Mouse (Mus musculus) stomach, embryonic 15.5 days (tissue): ENCODE measurements around the gene Nmur1. TPM values are rescaled to one million over a fixed set of nuclear protein-coding genes. Genes with fewer than 3 reads are reported as not detected.

Experiments
- ATAC-seq: fragments of 200-750 bp; cut with Nextera tagmentation; 2 replicates; pipeline ENCODE4 v1.8.0; 2017; ENCODE audit warnings: low read depth, moderate number of reproducible peaks, moderate TSS enrichment; ENCODE audit not compliant: insufficient read depth, low FRiP score
- H3K27ac ChIP-seq: fragments of 300-500 bp; sonication (generic); 2 replicates; pipeline ENCODE4 v1.5.1; 2015; ENCODE audit warnings: mild to moderate bottlenecking, inconsistent platforms
- H3K27me3 ChIP-seq: fragments of 300-500 bp; sonication (generic); replicated peaks from 2 replicates; pipeline ENCODE4 v1.6.1; 2015; ENCODE audit warnings: inconsistent platforms
- H3K36me3 ChIP-seq: fragments of 300-500 bp; sonication (generic); 2 replicates; pipeline ENCODE4 v1.6.1; 2015; ENCODE audit warnings: inconsistent platforms
- H3K4me1 ChIP-seq: fragments of 300-500 bp; sonication (generic); 2 replicates; pipeline ENCODE4 v1.6.1; 2015; ENCODE audit warnings: inconsistent platforms
- H3K4me2 ChIP-seq: fragments of 300-500 bp; sonication (generic); 2 replicates; pipeline ENCODE4 v1.6.1; 2015; ENCODE audit warnings: mild to moderate bottlenecking, inconsistent platforms
- H3K4me3 ChIP-seq: fragments of 300-500 bp; sonication (generic); replicated peaks from 2 replicates; pipeline ENCODE4 v1.5.1; 2015; ENCODE audit warnings: inconsistent platforms
- H3K9ac ChIP-seq: fragments of 300-500 bp; sonication (generic); 2 replicates; pipeline ENCODE4 v1.6.1; 2015; ENCODE audit warnings: inconsistent platforms
- H3K9me3 ChIP-seq: fragments of 300-500 bp; sonication (generic); 2 replicates; pipeline ENCODE4 v1.6.1; 2016; ENCODE audit warnings: inconsistent platforms
- WGBS: fragments of 180-500 bp; shearing (Covaris S2); methylation state at CpG from one replicate; pipeline ENCODE4 v1.1.7; 2015; 5-methylcytosine and 5-hydroxymethylcytosine counted together
- polyA plus RNA-seq: library from polyadenylated mRNA; unstranded; fragments of >200 nt; fragmentation: Nextera tagmentation; extraction: Ambion mirVana; gene quantifications from 2 replicates; pipeline ENCODE4 v1.2.1, GENCODE M21; 2015

The Nmur1 gene
- polyA plus RNA-seq, 1 experiment from 2014 or later = not detected

- Histone ChIP-seq H3K36me3 (no peaks in the 10 kb centered on the region), H3K4me3 (no peak overlapping the region), H3K9me3 (no peaks in the 10 kb centered on the region), H3K27me3 (no peaks in the 10 kb centered on the region), H3K27ac (no peak overlapping the region), H3K4me2 (no peak overlapping the region), H3K4me1 (no peaks in the 10 kb centered on the region), H3K9ac (no peak overlapping the region)
- WGBS = 71% methylated on average over 1 of the region's 1 CpGs
- ATAC-seq = no peak
Measured at GRCm38 (mm10) chr1:86424336-86424735, 1.7 kb downstream of the Nmur1 start.

GRCm38 (mm10) chr1:86423879-86424278 is 2.1 kb downstream of the Nmur1 start:
- H3K9me3 ChIP-seq = no peaks in the 10 kb centered on the region
- no peaks in the 10 kb centered on the region for H3K27me3 ChIP-seq
- H3K4me2 ChIP-seq = no peak overlapping the region
- WGBS = 73% methylated on average over 5 of the region's 5 CpGs
- no peaks in the 10 kb centered on the region for H3K36me3 ChIP-seq
- H3K9ac ChIP-seq = no peak overlapping the region
- H3K27ac ChIP-seq = no peak overlapping the region
- no peaks in the 10 kb centered on the region for H3K4me1 ChIP-seq
- H3K4me3 ChIP-seq = no peak overlapping the region
- ATAC-seq = no peak

- no peak for ATAC-seq
- no peak overlapping the region for H3K27ac ChIP-seq
- no peaks in the 10 kb centered on the region for H3K9me3 ChIP-seq
- H3K4me1 ChIP-seq = no peaks in the 10 kb centered on the region
- no peak overlapping the region for H3K4me2 ChIP-seq
- no peaks in the 10 kb centered on the region for H3K36me3 ChIP-seq
- WGBS = 42% methylated on average over 10 of the region's 10 CpGs
- no peak overlapping the region for H3K4me3 ChIP-seq
- no peak overlapping the region for H3K9ac ChIP-seq
- no peaks in the 10 kb centered on the region for H3K27me3 ChIP-seq
Measured at GRCm38 (mm10) chr1:86421007-86421406, 5.0 kb downstream of the Nmur1 start.

DNA sequence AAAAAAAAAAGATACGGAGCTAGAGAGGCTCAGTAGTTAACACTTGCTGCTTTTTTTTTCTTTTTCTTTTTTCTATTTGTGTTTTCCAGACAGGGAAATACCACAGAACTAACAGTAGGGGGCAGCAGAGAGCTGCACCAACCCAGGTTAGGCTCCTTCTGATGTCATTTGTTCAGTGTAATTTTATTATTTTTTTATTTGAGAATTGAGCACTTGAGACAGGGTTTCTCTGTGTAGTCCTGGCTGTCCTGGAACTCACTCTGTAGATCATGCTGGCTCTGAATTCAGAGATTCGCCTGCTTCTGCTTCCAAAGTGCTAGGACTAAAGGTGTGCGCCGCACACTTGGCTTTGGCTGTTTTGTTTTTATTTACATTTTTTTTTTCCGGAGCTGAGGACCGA is 9.7 kb downstream of the Nmur1 start:
- H3K9me3 ChIP-seq = no peaks in the 10 kb centered on the region
- H3K36me3 ChIP-seq = no peaks in the 10 kb centered on the region
- no peaks in the 10 kb centered on the region for H3K4me1 ChIP-seq
- H3K27me3 ChIP-seq = no peaks in the 10 kb centered on the region
- ATAC-seq = no peak
- H3K27ac ChIP-seq = no peak overlapping the region
- no peak overlapping the region for H3K4me2 ChIP-seq
- H3K4me3 ChIP-seq = no peak overlapping the region
- 65% methylated on average over 6 of the region's 6 CpGs for WGBS
- H3K9ac ChIP-seq = no peak overlapping the region

DNA sequence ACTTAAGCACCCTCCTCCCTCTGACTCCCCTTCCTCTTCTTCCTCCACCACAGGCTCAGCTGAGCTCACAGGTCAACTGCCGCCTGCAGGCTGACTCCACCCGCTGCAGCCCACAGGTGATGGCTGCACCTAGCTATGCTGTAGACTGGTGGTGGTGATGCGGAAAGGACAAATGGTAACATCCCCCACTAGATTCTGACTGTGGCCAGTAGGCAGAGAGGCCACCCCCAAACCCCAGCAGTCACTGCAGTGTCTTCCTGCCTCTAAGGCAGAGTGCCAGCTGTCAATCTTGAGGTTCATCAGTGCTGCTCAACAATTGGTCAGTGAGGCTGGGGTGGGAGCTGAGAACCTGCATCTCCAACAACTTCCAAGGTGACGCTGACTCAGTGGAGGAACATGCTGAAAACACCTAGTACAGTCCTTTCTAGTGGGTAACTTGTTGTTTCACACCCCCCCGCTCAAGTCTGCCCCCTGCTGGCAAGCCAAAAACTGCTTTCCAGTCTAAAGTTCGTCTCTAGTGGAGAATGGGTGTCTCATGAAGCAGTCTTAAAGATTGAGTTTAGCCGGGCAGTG is 10.3 kb downstream of the Nmur1 start:
- Histone ChIP-seq H3K4me1 (no peaks in the 10 kb centered on the region), H3K27ac (no peak overlapping the region), H3K4me2 (no peak overlapping the region), H3K36me3 (no peaks in the 10 kb centered on the region), H3K9ac (no peak overlapping the region), H3K9me3 (no peaks in the 10 kb centered on the region), H3K27me3 (no peaks in the 10 kb centered on the region), H3K4me3 (no peak overlapping the region)
- no peak for ATAC-seq
- WGBS = 63% methylated on average over 7 of the region's 7 CpGs

DNA sequence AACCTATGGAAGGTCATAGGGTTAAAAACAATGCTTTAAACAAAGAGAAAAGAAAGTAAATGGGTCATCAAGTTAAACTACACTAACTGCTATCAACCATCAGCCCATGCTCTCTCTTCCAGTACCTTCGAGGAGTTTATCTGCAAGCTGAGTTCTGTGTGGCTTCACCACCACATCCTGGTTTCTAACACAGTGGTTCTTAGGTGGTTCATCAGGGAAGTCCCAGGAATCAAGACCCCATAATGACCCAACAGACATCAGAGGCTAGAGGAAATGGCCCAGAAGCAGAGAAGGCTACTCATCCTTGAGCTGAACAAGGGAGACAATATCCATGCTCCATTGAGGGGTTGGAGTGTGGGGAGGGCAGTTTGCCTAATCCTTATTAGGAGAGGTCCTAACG is 10.9 kb downstream of the Nmur1 start:
- Histone ChIP-seq H3K4me2 (no peak overlapping the region), H3K27ac (no peak overlapping the region), H3K36me3 (no peaks in the 10 kb centered on the region), H3K27me3 (no peaks in the 10 kb centered on the region), H3K9me3 (no peaks in the 10 kb centered on the region), H3K4me1 (no peaks in the 10 kb centered on the region), H3K4me3 (no peak overlapping the region), H3K9ac (no peak overlapping the region)
- ATAC-seq = no peak
- 57% methylated on average over 2 of the region's 2 CpGs for WGBS

GRCm38 (mm10) chr1:86414715-86415114 is 11.3 kb downstream of the Nmur1 start:
- H3K9ac ChIP-seq = no peak overlapping the region
- no peak for ATAC-seq
- no peak overlapping the region for H3K4me2 ChIP-seq
- H3K4me3 ChIP-seq = no peak overlapping the region
- WGBS = 71% methylated on average over 5 of the region's 5 CpGs
- H3K27ac ChIP-seq = no peak overlapping the region
- H3K9me3 ChIP-seq = no peaks in the 10 kb centered on the region
- H3K27me3 ChIP-seq = no peaks in the 10 kb centered on the region
- no peaks in the 10 kb centered on the region for H3K36me3 ChIP-seq
- no peaks in the 10 kb centered on the region for H3K4me1 ChIP-seq

DNA sequence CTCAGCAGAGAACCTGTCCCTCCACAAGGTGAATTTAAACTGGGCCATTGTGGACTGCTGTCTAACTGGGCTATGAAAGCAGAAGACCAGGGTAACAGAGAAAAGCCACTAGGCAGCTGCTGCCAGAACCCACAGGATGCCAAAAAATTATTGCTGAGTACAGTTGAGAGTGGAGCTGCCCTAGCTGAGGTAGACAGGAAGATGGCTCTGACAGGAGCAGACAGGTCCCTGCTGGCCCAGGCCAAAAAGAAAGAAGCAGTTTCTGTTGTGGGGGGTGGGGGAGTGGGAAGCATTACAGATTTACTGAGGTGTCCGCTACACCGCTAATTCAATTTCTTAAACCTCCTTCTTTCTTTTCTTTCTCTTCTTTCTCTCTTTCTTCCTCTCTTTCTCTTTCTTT is 16.6 kb downstream of the Nmur1 start:
- H3K4me2 ChIP-seq = no peak overlapping the region
- no peak overlapping the region for H3K4me3 ChIP-seq
- H3K27ac ChIP-seq = no peak overlapping the region
- ATAC-seq = no peak
- H3K36me3 ChIP-seq = no peaks in the 10 kb centered on the region
- H3K27me3 ChIP-seq = no peaks in the 10 kb centered on the region
- H3K9me3 ChIP-seq = no peaks in the 10 kb centered on the region
- 81% methylated on average over 2 of the region's 2 CpGs for WGBS
- 0 out of 2 replicates have a peak, but pooled peaks cover 9% of the 10 kb centered on the region for H3K4me1 ChIP-seq
- no peak overlapping the region for H3K9ac ChIP-seq

GRCm38 (mm10) chr1:86408515-86408914 is 17.5 kb downstream of the Nmur1 start:
- H3K4me2 ChIP-seq = no peak overlapping the region
- H3K36me3 ChIP-seq = no peaks in the 10 kb centered on the region
- WGBS = 78% methylated on average over 10 of the region's 10 CpGs
- H3K9me3 ChIP-seq = no peaks in the 10 kb centered on the region
- H3K4me1 ChIP-seq = 0 out of 2 replicates have a peak, but pooled peaks cover 9% of the 10 kb centered on the region
- no peak overlapping the region for H3K9ac ChIP-seq
- no peak overlapping the region for H3K4me3 ChIP-seq
- H3K27me3 ChIP-seq = no peaks in the 10 kb centered on the region
- ATAC-seq = no peak
- H3K27ac ChIP-seq = no peak overlapping the region

GRCm38 (mm10) chr1:86406914-86407313 is 19.1 kb downstream of the Nmur1 start:
- H3K4me2 ChIP-seq = no peak overlapping the region
- H3K9ac ChIP-seq = no peak overlapping the region
- WGBS = 49% methylated on average over 8 of the region's 8 CpGs
- no peak overlapping the region for H3K4me3 ChIP-seq
- ATAC-seq = peak; percentile 45; the same call in 1 of the 2 replicates
- no peaks in the 10 kb centered on the region for H3K36me3 ChIP-seq
- no peaks in the 10 kb centered on the region for H3K27me3 ChIP-seq
- H3K9me3 ChIP-seq = no peaks in the 10 kb centered on the region
- 0 out of 2 replicates have a peak, but pooled peaks cover 9% of the 10 kb centered on the region for H3K4me1 ChIP-seq
- no peak overlapping the region for H3K27ac ChIP-seq

GRCm38 (mm10) chr1:86406313-86406712 is 19.7 kb downstream of the Nmur1 start:
- ATAC-seq = no peak
- H3K27ac ChIP-seq = no peak overlapping the region
- H3K9ac ChIP-seq = no peak overlapping the region
- H3K4me1 ChIP-seq = 0 out of 2 replicates have a peak, but pooled peaks cover 9% of the 10 kb centered on the region
- H3K4me2 ChIP-seq = no peak overlapping the region
- no peaks in the 10 kb centered on the region for H3K9me3 ChIP-seq
- H3K36me3 ChIP-seq = no peaks in the 10 kb centered on the region
- no peaks in the 10 kb centered on the region for H3K27me3 ChIP-seq
- WGBS = 69% methylated on average over 4 of the region's 4 CpGs
- H3K4me3 ChIP-seq = no peak overlapping the region

GRCm38 (mm10) chr1:86404834-86405233 is 21.2 kb downstream of the Nmur1 start:
- ATAC-seq = no peak
- Histone ChIP-seq H3K36me3 (no peaks in the 10 kb centered on the region), H3K9ac (no peak overlapping the region), H3K27ac (no peak overlapping the region), H3K9me3 (no peaks in the 10 kb centered on the region), H3K27me3 (no peaks in the 10 kb centered on the region), H3K4me3 (no peak overlapping the region), H3K4me2 (no peak overlapping the region), H3K4me1 (0 out of 2 replicates have a peak, but pooled peaks cover 9% of the 10 kb centered on the region)
- WGBS = 60% methylated on average over 5 of the region's 5 CpGs
